Mouse (Mus musculus): ENCODE measurements around the gene Zfp992. TPM values are rescaled to one million over a fixed set of nuclear protein-coding genes. Genes with fewer than 3 reads are reported as not detected.
"Not testable (repeated sequence)": the region's sequence is repeated elsewhere in the genome, so short reads cannot be mapped to it uniquely, and the experiment has no call there.

The Zfp992 gene
- 4.4 and 5.9 TPM in 2 replicates for polyA plus RNA-seq (2014; fragmentation: Nextera tagmentation; extraction: Ambion mirVana)

- H3K4me2 ChIP-seq (ENCODE audit: low read length); H3K9ac ChIP-seq (ENCODE audit: low read length); DNase-seq (ENCODE audit: low spot score); ATAC-seq (replicated peaks; ENCODE audit: low FRiP score, low TSS enrichment, low read depth); H3K36me3 ChIP-seq (ENCODE audit: control insufficient read depth, insufficient read depth, low read length); H3K27ac ChIP-seq (ENCODE audit: low read depth); H3K27me3 ChIP-seq (replicated peaks; ENCODE audit: control insufficient read depth, insufficient read depth, low read length); H3K4me3 ChIP-seq (ENCODE audit: low read depth, low read length); H3K4me1 ChIP-seq (replicated peaks; ENCODE audit: control insufficient read depth, insufficient read depth, low read length): not testable (repeated sequence)
- H3K9me3 ChIP-seq (ENCODE audit: control insufficient read depth, low read length): peaks cover 26% of the 10 kb centered on the region
- WGBS: 90% methylated on average over 2 of the region's 2 CpGs
Observed at GRCm38 (mm10) chr4:146448950-146449349, at the start of gene Zfp992. TSS of gene Zfp992 (plus strand) at chr4:146449023.

GRCm38 (mm10) chr4:146429467-146429866 lies 19.4 kb upstream of the Zfp992 start:
- H3K4me3 ChIP-seq (ENCODE audit: low read depth, low read length); DNase-seq (ENCODE audit: low spot score); H3K4me2 ChIP-seq (ENCODE audit: low read length); H3K4me1 ChIP-seq (replicated peaks; ENCODE audit: control insufficient read depth, insufficient read depth, low read length); H3K9ac ChIP-seq (ENCODE audit: low read length); H3K27ac ChIP-seq (ENCODE audit: low read depth); ATAC-seq (replicated peaks; ENCODE audit: low FRiP score, low TSS enrichment, low read depth); H3K36me3 ChIP-seq (ENCODE audit: control insufficient read depth, insufficient read depth, low read length); H3K9me3 ChIP-seq (ENCODE audit: control insufficient read depth, low read length); H3K27me3 ChIP-seq (replicated peaks; ENCODE audit: control insufficient read depth, insufficient read depth, low read length): not testable (repeated sequence)
- WGBS: 0% methylated on average over 1 of the region's 1 CpGs

GRCm38 (mm10) chr4:146430876-146431275 lies 17.9 kb upstream of the Zfp992 start:
- not testable (repeated sequence) for H3K9me3 ChIP-seq (ENCODE audit: control insufficient read depth, low read length); DNase-seq (ENCODE audit: low spot score); ATAC-seq (replicated peaks; ENCODE audit: low FRiP score, low TSS enrichment, low read depth); H3K9ac ChIP-seq (ENCODE audit: low read length); H3K4me3 ChIP-seq (ENCODE audit: low read depth, low read length); H3K4me1 ChIP-seq (replicated peaks; ENCODE audit: control insufficient read depth, insufficient read depth, low read length); H3K27me3 ChIP-seq (replicated peaks; ENCODE audit: control insufficient read depth, insufficient read depth, low read length); H3K36me3 ChIP-seq (ENCODE audit: control insufficient read depth, insufficient read depth, low read length); H3K27ac ChIP-seq (ENCODE audit: low read depth); H3K4me2 ChIP-seq (ENCODE audit: low read length)
- 59% methylated on average over 2 of the region's 2 CpGs for WGBS

GRCm38 (mm10) chr4:146435539-146435938 lies 13.3 kb upstream of the Zfp992 start:
- not testable (repeated sequence) for H3K27ac ChIP-seq (ENCODE audit: low read depth); H3K9me3 ChIP-seq (ENCODE audit: control insufficient read depth, low read length); H3K4me3 ChIP-seq (ENCODE audit: low read depth, low read length); H3K4me2 ChIP-seq (ENCODE audit: low read length); H3K36me3 ChIP-seq (ENCODE audit: control insufficient read depth, insufficient read depth, low read length); H3K9ac ChIP-seq (ENCODE audit: low read length); DNase-seq (ENCODE audit: low spot score); ATAC-seq (replicated peaks; ENCODE audit: low FRiP score, low TSS enrichment, low read depth); H3K4me1 ChIP-seq (replicated peaks; ENCODE audit: control insufficient read depth, insufficient read depth, low read length); H3K27me3 ChIP-seq (replicated peaks; ENCODE audit: control insufficient read depth, insufficient read depth, low read length)
- WGBS: 85% methylated on average over 2 of the region's 2 CpGs

GRCm38 (mm10) chr4:146437256-146437655 lies 11.6 kb upstream of the Zfp992 start:
- not testable (repeated sequence) for H3K27me3 ChIP-seq (replicated peaks; ENCODE audit: control insufficient read depth, insufficient read depth, low read length); DNase-seq (ENCODE audit: low spot score); H3K9me3 ChIP-seq (ENCODE audit: control insufficient read depth, low read length); ATAC-seq (replicated peaks; ENCODE audit: low FRiP score, low TSS enrichment, low read depth); H3K4me1 ChIP-seq (replicated peaks; ENCODE audit: control insufficient read depth, insufficient read depth, low read length); H3K4me2 ChIP-seq (ENCODE audit: low read length); H3K27ac ChIP-seq (ENCODE audit: low read depth); H3K9ac ChIP-seq (ENCODE audit: low read length); H3K4me3 ChIP-seq (ENCODE audit: low read depth, low read length); H3K36me3 ChIP-seq (ENCODE audit: control insufficient read depth, insufficient read depth, low read length)
- 100% methylated on average over 1 of the region's 2 CpGs for WGBS

- not testable (repeated sequence) for H3K27ac ChIP-seq (ENCODE audit: low read depth); H3K27me3 ChIP-seq (replicated peaks; ENCODE audit: control insufficient read depth, insufficient read depth, low read length); H3K4me1 ChIP-seq (replicated peaks; ENCODE audit: control insufficient read depth, insufficient read depth, low read length); DNase-seq (ENCODE audit: low spot score); H3K4me3 ChIP-seq (ENCODE audit: low read depth, low read length); H3K4me2 ChIP-seq (ENCODE audit: low read length); H3K36me3 ChIP-seq (ENCODE audit: control insufficient read depth, insufficient read depth, low read length); H3K9ac ChIP-seq (ENCODE audit: low read length); ATAC-seq (replicated peaks; ENCODE audit: low FRiP score, low TSS enrichment, low read depth)
- peaks cover 20% of the 10 kb centered on the region for H3K9me3 ChIP-seq (ENCODE audit: control insufficient read depth, low read length)
Observed at GRCm38 (mm10) chr4:146444345-146444744, 4.5 kb upstream of the Zfp992 start.

GRCm38 (mm10) chr4:146445121-146445520 lies 3.7 kb upstream of the Zfp992 start:
- H3K27me3 ChIP-seq (replicated peaks; ENCODE audit: control insufficient read depth, insufficient read depth, low read length); H3K36me3 ChIP-seq (ENCODE audit: control insufficient read depth, insufficient read depth, low read length); H3K4me1 ChIP-seq (replicated peaks; ENCODE audit: control insufficient read depth, insufficient read depth, low read length); ATAC-seq (replicated peaks; ENCODE audit: low FRiP score, low TSS enrichment, low read depth); H3K9ac ChIP-seq (ENCODE audit: low read length); H3K4me2 ChIP-seq (ENCODE audit: low read length); H3K27ac ChIP-seq (ENCODE audit: low read depth); H3K4me3 ChIP-seq (ENCODE audit: low read depth, low read length); DNase-seq (ENCODE audit: low spot score): not testable (repeated sequence)
- H3K9me3 ChIP-seq (ENCODE audit: control insufficient read depth, low read length): peaks cover 20% of the 10 kb centered on the region

- H3K27ac ChIP-seq (ENCODE audit: low read depth); H3K9ac ChIP-seq (ENCODE audit: low read length); H3K36me3 ChIP-seq (ENCODE audit: control insufficient read depth, insufficient read depth, low read length); DNase-seq (ENCODE audit: low spot score); H3K4me1 ChIP-seq (replicated peaks; ENCODE audit: control insufficient read depth, insufficient read depth, low read length); H3K4me2 ChIP-seq (ENCODE audit: low read length); H3K4me3 ChIP-seq (ENCODE audit: low read depth, low read length); H3K27me3 ChIP-seq (replicated peaks; ENCODE audit: control insufficient read depth, insufficient read depth, low read length); ATAC-seq (replicated peaks; ENCODE audit: low FRiP score, low TSS enrichment, low read depth): not testable (repeated sequence)
- 81% methylated on average over 4 of the region's 4 CpGs for WGBS
- H3K9me3 ChIP-seq (ENCODE audit: control insufficient read depth, low read length): peaks cover 20% of the 10 kb centered on the region
Observed at GRCm38 (mm10) chr4:146446135-146446534, 2.7 kb upstream of the Zfp992 start.

- ATAC-seq (replicated peaks; ENCODE audit: low FRiP score, low TSS enrichment, low read depth); DNase-seq (ENCODE audit: low spot score); H3K9ac ChIP-seq (ENCODE audit: low read length); H3K4me1 ChIP-seq (replicated peaks; ENCODE audit: control insufficient read depth, insufficient read depth, low read length); H3K27me3 ChIP-seq (replicated peaks; ENCODE audit: control insufficient read depth, insufficient read depth, low read length); H3K36me3 ChIP-seq (ENCODE audit: control insufficient read depth, insufficient read depth, low read length); H3K4me3 ChIP-seq (ENCODE audit: low read depth, low read length); H3K27ac ChIP-seq (ENCODE audit: low read depth); H3K4me2 ChIP-seq (ENCODE audit: low read length): not testable (repeated sequence)
- 90% methylated on average over 2 of the region's 2 CpGs for WGBS
- peaks cover 20% of the 10 kb centered on the region for H3K9me3 ChIP-seq (ENCODE audit: control insufficient read depth, low read length)
Observed at GRCm38 (mm10) chr4:146447016-146447415, 1.8 kb upstream of the Zfp992 start.
